Mouse (Mus musculus) left cerebral cortex, adult 9 months (tissue): ENCODE results near the gene Gsk3b.

Experiments used
- DNase-seq, 2 experiments: peaks; one replicate each; pipeline ENCODE4 v3.0.0; 2022; ENCODE audit warnings: low spot score in 2 of 2

The Gsk3b gene

DNA sequence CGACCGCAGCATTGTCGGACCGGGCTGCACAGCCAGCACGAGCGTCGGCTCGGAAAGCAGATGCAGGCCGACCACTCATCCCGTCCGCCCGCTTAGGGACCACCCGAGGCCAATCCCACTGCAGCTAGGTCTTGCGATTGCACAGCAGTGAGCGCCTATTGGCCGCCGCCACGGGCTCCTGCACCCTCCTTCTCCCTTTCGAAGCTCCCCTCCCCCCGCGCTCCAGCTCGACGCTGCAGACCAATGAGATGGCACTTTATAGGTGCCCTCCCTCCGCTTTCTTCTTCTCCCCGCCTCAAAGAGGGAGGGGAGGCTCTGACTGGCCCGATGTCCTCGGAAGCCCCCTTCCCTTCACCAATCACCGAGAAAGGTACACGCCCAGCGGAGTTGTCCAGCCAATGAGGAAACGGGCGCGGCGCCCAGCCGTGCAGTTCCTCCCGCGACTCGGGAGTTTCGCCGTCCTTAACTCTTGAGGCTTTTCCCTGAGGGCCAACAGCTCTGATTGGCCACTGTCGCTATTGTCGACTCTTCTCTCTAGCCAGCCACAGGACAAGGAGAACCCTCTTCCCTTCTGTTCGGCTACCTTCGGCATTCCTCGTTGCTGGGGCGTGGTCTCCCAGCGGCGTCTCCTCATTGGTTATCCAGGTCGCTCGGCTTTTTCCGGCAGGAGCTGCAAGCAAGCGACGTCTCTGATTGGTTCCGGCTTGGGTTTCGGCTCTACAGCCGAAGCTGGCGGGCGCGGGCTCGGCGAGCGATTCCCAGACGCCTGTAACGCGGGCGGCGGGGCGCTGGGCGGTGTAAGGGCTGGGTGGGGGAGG, at the start of gene Gsk3b:
Gsk3b (plus strand) TSS at position 373 of the 818 bp plus-strand sequence.
- peak; percentile 100 for DNase-seq

DNA sequence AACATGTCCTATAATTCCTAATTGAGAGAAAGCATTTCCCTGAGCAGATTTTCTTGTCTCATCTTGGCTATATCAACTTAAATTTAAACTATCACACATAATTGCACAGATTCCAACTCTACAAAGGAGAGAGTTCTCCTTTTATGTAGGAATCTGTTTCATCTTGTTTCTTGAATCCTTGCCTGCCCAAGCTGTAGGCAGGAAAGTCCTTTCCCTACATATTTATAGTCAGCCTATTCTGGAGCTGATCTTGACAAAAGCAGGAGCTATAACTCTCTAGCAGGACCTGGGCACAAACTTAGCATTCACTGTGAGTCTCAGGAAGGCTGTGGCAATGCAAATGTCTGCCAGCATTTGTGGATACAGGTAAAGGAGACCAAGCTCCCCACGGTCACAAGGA, 46.6 kb upstream of the Gsk3b start:
- DNase-seq = no peak

DNA sequence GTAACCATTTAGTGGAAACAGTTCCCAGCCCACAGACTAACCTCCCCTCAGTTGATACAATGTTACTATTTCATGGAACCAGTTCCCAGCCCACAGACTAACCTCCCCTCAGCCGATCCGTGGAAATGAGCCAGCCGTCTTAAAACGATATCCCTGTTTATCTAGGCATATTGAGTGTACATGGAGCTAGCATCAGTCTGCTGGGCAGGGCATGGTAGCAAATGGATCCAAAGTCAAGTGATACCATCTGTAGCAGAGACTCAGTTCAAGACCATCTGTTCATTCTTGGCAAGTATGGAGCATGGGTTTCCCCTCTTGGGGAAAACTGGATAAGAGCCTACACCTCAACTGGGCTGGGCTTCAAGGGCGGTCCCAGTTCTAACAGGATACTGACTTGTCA, 44.2 kb upstream of the Gsk3b start:
- peak in 1 of 2 experiments; percentile 16 for DNase-seq

DNA sequence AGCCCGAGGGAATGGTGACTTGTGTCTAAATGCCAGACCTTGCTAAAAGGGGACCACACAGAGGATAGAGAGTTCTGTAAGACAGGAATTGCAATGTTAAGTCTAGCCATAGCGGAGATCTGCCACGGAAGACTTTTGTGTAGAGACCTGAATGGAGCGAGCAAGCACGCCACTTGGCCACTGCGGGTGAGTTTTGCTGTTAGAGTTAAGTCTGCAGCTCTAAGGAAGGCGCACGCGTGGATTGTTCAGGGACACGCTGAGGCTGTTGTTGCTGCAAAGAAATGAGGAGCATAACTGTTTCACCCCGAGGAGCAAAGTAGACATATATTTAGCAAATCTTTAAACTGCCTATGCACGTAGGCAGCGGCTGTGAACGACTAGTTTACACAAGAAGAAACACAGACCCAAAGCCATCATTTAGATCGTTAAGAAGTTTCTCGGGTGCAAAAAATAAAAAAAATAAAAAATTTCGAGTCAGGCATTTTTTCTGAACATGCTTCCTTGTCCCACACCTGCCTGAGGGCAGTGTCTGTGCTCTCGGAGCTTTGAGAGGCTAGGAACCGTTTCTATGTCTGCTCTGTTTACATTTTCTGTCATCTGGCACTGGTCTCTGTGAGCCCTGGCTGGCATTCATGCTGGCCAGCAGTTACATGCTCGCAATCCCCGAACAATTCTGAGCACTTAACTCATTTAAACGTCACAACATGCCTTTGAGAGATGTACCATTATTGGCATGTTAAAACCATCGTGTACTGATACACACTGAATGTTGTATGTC, 40.8 kb upstream of the Gsk3b start:
- DNase-seq = no peak

DNA sequence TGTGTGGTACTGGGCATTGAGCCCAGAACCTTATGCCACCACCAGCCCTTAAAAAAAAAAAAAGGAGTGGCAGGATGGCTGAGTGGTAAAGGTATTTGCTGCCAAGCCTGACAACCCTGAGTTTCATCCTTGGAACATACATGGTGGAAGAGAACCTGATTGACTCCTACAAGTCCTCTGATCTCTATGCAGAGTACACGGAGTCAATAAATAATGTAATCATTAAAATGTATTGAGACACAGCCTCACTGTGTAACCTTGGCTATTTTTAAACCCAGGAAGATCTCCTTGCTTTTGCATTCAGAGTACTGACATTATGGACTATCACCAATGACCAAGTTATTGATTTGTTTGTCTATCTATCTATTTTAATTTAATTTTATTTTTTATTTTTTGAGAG, 30.9 kb upstream of the Gsk3b start:
- DNase-seq = no peak

DNA sequence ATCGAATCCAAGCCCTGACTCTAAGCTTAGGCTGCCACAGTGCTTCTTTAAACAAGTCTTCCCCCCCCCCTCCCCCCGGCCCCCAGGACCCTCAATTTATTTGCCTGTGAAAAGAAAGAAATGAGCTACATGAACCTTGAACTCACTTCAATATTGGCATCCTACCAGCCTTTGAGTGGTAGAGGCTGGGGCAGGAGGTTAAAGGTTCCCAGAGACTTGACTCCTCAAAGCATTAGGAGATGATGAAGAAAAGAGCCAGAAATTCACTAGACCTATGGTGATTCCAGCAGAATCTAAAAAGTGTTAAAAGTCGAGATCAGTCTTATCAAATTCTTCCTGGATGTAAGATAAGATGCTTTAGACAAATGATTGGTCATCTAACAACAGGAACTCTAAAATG, 30.0 kb upstream of the Gsk3b start:
- DNase-seq = no peak

DNA sequence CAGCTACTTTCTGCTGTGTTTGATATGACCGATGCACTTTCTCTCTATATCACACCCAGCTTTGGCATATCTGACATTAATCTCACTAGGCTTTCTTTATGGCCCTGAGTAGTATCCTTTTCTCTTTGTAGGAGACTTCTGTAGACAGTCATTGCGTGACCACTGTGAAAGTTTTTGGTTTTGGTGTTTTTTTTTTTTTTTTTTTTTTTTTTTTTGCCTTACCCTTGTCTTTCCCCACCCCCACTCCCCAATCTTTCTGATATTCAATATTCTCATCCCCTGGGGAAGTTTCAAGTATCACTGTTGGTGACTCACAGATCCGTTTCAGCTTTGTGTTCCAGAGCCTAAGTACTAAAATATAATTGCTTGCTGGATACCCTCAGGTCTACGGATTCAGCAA, 29.2 kb upstream of the Gsk3b start:
- DNase-seq = no peak

DNA sequence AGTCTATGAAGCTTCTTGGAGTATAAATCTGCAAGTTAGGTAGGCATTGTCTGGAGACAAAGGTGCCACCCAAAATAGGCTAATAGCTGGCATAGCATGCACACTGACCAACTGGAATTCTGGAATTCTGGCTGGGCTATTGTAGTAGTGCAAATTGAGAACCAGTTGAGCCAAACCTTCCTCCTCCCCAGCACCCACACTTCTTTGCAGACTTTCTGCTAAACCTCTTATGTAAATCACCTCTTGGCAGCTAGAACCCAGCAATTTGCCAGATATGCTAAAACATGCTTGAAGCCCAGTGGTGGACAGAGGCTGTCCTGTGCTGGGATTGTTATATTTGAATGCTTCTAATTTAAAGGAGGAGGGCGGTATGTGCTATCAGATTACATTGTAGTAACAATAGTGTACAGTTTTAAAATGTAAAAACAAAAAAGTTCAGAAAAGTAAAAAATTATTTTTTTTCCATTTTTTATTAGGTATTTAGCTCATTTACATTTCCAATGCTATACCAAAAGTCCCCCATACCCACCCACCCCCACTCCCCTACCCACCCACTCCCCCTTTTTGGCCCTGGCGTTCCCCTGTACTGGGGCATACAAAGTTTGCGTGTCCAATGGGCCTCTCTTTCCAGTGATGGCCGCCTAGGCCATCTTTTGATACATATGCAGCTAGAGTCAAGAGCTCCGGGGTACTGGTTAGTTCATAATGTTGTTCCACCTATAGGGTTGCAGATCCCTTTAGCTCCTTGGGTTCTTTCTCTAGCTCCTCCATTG, 14.8 kb upstream of the Gsk3b start:
- DNase-seq = peak in 1 of 2 experiments; percentile 39

DNA sequence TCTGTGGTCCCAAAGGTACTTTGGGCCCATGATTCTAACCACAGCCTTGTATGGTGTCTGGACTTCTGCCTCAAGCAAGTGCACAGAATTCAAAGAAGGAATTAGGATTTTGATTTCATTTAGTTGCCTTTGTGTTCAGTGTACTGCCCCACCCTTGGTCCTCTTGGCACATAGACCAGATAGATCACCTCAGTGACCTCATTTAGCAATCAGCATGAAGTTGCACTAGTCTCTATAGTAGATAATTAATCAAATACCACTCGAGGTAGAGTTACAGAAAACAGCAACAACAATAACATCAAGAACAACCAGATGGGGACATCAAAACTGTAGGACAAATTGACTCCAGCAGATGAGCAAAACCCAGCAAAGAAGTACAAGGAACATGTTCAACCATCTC, 8.6 kb upstream of the Gsk3b start:
- no peak for DNase-seq

DNA sequence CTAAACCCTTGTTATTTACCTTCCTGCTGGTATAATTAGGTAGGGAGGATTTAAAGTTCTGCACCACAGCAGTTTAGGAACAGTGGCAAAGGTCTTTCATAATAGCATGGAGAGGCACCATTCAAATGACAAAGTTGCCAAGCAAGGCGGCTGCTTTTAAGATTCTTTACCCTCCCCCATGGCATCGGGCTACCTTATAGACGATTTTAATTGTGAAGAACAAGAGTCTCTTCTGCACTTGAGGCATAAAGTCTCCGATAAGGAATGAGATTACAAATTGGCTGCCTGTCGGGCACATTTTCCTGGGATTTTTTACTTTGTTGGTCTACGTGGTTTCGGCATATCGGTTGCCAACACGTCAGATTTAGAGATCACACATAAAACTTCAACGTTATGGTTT, 1.6 kb upstream of the Gsk3b start:
- peak in 1 of 2 experiments; percentile 11 for DNase-seq

DNA sequence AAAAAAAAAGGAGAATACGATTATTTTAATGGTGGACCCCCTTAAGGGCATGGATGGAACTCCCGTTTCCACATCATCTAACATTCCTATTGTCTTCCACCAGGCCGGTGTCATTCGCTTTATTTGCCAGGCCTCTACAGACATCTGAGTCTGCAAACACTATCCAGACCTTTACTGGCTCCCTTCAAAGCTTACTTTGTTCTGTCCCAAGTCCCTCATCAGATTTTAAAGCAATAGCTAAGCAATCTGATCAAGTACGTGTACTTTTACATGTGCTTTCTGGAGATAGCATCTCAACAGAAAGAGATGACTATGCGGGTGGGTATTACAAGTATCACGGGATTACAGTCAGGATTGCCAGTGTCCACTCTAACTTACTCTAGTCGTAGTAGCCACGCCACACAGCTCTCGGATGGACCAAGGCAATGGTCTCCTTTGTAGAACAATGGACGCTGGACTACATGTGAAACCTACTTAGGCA, 1.1 kb upstream of the Gsk3b start:
- DNase-seq = peak in 1 of 2 experiments; percentile 18

DNA sequence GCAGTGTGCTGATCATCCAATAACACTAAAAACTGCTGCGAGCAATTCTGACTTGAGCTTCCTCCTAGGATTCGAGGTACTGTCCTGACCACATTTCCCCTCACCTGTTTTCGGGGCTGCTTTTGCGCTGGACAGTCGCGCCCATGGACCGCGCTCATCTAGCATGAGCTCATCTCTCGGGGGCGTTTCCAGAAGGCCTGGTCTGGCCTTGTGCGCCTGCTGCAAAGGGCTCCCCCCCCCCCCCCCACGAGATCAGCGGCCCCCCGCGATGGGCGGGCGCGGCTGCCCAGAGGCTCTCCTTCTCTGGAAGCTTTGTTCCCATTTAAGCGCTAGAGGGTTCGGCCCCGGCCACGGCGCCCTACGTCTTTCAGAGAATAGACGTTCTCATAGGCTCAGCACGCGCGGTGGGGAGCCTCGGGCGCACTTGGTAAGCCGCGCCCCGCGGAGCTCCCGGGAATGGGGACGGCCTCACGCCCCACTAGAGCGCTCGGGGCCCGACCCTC, 624 bp upstream of the Gsk3b start:
- no peak for DNase-seq

DNA sequence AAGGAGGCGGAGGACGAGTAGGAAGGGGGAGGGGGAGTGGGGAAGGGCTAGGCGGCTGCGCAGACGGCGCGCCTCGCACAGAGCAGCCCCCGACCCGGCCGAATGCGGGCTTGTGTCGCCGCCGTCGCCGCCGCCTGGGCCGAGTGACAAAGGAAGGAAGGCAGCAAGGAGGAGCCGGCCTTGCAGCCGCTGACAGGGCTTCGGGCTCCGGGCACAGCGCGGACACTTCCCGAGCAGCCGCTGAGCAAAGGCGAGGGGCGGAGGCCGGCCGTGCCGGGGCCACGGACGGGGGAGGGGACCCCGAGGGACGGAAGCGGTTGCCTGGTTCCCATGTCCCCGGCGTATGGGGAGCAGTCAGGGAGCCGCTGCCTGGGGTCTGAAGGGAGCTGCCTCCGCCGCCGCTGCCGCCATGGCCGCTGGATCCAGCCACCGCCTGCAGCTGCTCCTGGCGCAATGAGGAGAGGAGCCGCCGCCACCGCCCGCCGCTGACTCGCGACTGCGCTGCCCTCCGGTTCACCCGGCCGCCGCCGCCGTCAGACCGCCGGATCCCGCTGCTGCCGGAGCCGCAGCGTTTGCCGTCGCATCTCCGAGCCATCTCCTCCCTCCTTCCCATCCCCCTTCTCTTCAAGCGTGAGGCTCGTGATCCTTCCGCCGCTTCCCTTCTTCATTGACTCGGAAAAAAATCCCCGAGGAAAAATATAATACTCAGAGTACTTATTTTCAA, 808 bp downstream of the Gsk3b start:
- DNase-seq = peak in 1 of 2 experiments; percentile 55

DNA sequence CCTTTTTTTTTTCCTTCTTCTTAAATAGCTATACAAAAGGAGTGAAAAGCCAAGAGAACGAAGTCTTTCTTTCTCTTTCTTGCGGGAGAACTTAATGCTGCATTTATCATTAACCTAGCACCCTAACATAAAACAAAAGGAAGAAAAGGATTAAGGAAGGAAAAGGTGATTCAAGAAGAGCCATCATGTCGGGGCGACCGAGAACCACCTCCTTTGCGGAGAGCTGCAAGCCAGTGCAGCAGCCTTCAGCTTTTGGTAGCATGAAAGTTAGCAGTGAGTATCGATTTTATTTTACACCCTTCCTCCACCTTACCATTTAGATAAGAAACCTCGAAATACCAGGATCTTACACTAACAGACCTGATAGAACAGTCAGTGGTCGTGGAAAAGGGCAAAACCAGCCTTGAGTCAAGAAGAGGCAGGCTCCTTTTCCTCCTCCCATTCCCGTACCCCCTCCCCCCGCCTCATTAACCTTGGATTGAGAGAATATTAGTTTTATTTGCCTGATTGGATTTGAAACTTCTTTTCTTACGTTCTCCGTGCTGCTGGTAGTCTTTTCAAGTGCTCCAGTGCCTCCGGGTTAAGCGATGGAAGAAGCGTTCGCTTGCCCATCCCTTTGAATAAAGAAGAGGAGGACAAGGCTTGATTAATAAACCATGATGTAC, 1.7 kb downstream of the Gsk3b start:
- DNase-seq = no peak

DNA sequence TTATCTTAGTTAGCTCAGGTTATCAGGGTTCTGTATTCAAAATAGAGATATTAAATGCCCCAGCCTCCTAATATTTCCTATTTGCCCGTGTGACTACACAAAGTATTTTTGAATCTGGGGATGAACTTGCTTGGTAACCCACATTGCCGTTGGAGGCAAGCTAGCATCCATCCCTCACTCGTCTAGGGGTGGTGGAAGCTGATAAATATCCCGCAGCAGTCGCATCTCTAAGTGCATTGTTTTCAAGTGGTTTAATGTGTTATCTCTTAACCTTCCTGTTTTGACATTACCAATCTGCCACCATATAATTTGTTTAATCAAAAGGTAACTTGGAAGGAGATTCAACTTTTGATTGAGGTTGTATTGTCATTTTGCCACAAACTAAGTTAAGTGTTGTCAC, 2.2 kb downstream of the Gsk3b start:
- no peak for DNase-seq

DNA sequence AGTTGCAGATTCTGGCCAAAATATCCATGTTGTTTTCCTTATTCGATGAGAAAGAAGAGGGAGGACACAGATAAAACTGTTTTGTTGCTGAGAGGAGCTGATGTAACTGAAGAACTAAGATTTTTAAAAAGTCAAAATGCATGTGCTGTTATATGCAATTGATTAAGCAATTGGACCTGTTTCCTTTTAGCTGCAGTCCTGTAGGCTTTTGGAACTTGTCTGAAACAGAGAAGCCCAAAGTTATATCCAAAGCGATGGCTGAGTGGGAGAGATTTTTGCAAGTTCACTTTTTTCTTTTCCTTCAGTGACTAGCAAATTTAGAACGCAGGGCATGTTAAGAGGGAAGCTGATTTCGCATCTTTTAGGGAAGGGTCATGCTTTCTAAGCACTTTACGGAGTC, 2.9 kb downstream of the Gsk3b start:
- no peak for DNase-seq

DNA sequence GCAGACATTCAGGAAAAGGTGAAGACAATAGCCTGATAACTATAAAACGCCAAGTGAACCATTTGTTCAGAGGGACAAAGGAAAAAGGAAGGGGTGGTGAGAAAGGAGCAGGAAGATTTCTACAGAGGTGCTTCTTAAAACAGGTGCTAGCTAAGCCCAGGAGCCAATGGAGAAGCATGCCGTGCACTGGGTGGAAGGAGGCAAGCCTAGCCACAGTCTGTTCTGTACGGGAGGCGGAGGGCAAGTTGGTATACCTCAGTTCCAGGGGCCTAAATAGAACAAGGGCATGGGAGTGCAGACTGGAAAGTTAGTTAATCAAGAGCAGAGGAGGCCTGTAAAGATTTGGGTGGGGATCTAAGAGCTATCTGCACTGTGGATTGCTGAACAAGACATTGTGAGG, 3.8 kb downstream of the Gsk3b start:
- no peak for DNase-seq

DNA sequence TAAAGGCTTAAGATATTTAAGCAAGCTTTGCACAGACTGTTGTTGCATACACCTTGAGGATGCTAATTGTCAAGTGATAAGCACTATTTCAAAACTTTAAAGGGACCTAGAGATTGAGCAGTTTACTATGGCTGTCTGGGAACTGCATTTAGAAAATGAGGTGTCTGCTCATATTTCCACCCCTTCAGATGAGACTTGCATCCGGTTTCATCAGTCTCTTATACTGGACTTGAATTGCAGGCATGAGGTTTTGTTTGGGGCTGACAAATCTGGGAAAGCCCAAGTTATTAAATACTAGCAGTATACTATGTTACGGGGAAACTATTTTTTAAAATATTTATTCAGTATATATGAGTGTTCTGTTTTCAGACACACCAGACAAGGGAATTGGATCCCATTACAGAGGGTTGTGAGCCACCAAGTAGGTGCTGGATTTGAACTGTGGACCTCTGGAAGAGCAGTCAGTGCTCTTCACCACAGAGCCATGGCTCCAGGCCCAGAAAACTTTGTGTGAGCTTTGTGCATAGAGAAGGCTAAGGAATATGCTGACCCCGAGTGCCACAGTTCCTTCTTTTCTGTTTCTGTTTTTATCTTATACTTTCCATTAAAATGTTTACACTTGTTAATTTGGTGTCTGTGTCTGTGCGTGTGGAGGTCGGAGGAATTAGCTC, 6.5 kb downstream of the Gsk3b start:
- no peak for DNase-seq

DNA sequence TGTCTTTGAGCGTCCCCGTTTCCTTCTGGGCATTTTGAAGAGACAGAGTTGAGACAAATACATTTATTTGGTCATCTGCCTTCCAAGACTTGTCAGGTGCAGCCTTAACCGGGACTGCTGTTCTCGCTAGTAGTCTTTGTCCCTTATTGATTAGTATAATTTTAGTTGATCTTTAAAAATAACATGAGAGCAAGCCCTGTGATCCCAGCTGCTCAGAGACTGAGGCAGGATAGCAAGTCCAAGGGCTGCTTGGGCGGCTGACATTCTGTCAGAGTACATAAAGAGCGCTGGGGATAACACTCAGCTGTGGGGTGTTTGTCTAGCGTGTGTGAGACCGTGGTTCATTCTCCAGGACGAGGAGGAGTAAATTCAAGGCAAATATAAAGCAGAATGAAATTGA, 8.7 kb downstream of the Gsk3b start:
- no peak for DNase-seq

DNA sequence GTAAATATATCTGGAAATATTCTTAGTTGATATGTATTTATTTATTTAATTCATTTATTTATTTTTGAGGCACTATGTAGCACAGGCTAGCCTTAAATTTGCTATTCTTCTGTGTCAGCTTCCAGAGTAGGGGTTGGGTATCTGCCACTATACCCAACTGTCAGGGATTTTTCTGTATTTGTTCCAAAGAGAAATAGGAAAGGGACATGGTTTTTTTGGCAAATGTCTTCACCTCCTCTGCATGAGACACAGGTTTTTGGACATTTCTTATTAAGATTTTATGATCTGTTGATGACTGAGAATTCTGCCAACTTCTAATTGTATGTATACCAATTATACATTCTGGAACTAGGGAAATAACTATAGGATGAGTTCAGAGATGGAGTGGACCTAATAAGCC, 10.5 kb downstream of the Gsk3b start:
- DNase-seq = no peak
